Mouse (Mus musculus): Measurements from ENCODE around the gene Trim33.

GRCm38 (mm10) chr3:103246627-103247260 lies 32.3 kb upstream of the Trim33 start:
- TF ChIP-seq CTCF (IDR thresholded peaks at IDR 0.05; ENCODE audit: low read depth), result no peak
- no peak for TF ChIP-seq EP300 (IDR thresholded peaks at IDR 0.05; ENCODE audit: low read depth)

All from liver, postnatal 0 days (tissue).